Mouse (Mus musculus): ENCODE data around the gene Hk3.

GRCm38 (mm10) chr13:55021194-55021779 lies at the start of gene Hk3:
- no peak for TF ChIP-seq CTCF (IDR thresholded peaks at IDR 0.05; ENCODE audit: control insufficient read depth, insufficient read depth, insufficient read length)
- no peak for TF ChIP-seq USF1 (IDR thresholded peaks at IDR 0.05; ENCODE audit: low read depth)
- no peak for TF ChIP-seq MAX (IDR thresholded peaks at IDR 0.05)
- no peak for TF ChIP-seq CEBPB (IDR thresholded peaks at IDR 0.05; ENCODE audit: low read depth)
- TF ChIP-seq MYOG (IDR thresholded peaks at IDR 0.05; ENCODE audit: control insufficient read depth, extremely low read depth, insufficient read length), result no peak
